Mouse (Mus musculus): ENCODE measurements at regions not wholly inside any gene's neighbourhood (a gene's known extent, or its start where the extent isn't known, plus 50 kb on each side); places are given as distances from the start of the nearest gene placed in this dataset.

DNA sequence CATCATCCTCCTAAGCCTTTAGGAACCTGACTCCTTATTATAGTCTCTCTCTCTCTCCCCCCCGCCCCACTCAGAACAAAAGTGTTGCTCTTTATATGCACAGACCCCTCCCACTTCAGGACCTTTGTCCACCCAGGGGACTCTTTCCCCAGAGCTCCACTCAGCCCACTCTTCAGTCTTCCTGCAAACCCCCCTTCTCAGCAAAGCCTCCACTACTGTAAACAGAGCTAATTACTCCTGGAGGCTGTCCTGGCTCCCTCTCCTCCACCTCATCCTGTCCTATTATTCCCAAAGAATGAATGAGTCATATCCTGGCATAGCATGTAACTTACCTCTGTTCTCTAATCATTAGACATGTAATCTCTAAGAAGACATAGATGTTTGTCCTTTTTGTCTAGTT is 82.8 kb upstream of the Galnt15 start:
- DNase-seq, result no peak

DNA sequence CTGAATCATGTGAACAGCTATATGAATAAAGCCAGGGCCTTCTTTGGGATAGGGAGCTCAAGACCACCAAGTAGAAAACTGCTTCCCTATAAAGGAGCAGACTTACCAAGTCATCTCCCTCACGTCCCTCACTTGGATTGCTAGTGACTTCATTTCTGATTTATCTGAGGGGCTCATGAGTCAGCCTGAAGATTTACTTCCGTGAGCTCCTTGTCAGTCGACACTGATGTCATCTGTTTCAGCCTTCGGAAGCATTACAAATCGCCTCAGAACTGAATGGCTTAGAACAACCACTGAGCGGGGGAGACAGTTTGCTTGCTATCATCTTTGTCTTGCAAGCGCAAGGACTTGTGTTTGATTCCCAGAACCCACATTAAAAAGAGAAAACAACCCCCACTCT is 81.5 kb upstream of the Galnt15 start:
- no peak for DNase-seq

DNA sequence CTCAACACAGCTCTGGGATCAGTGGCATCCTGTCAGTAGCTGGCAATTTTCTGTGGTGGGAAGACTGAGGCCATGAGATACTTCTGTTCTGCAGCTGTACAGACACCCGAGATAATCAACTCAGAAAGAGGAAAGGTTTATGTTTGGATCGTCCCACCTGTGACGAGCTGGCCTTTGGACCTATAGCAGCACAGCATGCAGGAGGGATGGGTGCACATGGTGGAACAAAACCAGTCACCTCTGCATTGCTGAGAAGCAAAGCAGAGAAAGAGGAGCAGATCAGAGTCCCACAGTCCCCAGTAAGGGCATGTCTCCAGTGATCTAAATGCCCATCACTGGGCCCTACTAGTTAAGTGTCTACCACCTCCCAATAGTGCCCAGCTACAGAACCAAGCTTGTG is 76.9 kb upstream of the Galnt15 start:
- no peak for DNase-seq

DNA sequence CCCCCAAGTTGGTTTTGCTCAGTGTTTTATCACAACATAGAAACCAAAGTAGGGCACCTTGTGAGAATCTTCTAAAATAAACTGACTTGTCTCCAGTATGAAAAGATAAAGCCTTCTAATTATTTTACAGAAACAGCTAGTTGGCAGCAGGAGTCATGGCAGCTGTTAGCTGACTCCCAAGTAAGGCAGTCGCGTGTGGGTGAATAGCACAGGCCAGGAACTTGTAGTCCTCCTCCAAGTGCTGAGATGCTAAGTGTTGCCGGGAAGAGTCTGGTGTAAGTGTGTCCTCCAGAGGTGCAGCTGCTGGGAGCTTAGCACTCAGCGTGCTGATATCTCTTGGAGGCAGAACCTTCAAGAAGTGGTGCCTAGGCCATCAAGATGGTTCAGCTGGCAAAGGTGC is 75.0 kb upstream of the Galnt15 start:
- no peak for DNase-seq

DNA sequence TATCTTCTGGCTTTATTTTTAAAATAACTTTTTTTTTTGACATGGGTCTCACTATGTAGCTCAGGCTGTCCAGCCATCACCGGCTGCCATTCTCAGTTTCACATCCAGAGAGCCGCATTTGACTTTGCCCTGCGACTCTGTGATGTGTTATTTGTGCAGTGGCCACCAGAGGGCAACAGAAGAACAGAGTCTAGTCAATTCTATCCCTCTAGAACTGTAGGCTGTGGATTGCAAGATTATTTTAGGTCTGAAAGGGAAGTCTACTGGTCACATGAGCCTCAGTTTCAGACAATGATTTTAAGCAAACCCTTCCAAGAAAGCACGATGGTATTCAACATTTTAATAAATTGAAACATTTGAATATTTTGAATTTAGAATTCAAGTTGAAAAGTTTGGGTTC is 73.8 kb upstream of the Galnt15 start:
- DNase-seq, result peak; percentile 87

DNA sequence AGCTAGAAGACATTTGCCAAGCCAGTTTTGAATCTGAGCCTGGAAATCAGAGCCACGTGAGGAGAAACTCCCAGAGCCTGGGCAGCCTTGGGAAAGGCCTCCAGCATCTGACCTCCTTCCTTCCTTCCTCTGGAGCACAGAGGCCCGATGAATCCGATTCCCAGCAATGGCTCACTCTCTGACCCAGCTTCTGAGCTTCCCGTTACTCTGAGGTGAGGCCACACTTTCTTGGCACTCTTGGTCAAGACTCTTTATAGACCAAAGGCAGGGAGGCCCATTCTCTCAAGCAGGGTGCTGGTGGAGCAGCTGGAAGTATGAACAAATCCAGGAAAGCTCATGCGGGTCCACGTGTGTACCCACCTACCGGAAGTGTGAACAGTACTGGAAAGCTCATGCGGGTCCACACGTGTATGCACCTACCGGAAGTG is 71.6 kb upstream of the Galnt15 start:
- DNase-seq, result peak; percentile 22

DNA sequence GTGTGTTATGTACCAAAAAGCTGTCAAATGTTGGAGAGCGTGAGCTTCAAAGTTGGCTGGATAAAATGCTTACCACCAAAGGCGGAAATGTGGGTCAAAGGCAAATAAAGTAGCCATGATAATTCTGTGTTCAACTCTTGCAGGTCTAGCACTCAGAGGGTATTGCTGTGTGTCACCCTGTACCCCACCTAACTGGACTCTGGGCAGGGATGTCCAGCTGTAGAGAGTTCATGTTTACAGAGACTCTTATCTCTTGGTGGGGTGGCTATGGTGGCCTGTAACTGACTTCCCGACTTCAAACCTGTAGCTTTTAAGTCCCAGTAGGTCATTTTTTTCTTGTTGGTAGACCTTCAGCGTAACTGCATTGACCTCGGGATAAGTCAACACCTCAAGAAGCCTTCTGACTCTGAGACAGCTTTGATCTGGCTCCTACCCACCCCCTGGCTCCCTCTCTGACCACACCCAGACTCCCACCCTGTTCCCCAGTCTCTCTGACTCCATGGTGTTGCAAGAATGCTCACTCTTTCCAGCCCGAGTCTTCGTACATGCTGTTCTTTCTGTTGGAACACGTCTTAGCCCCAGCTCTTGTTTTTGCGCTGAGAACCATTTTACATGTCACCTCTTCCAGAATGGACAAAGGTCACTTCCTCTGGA is 68.5 kb upstream of the Galnt15 start:
- DNase-seq, result no peak

DNA sequence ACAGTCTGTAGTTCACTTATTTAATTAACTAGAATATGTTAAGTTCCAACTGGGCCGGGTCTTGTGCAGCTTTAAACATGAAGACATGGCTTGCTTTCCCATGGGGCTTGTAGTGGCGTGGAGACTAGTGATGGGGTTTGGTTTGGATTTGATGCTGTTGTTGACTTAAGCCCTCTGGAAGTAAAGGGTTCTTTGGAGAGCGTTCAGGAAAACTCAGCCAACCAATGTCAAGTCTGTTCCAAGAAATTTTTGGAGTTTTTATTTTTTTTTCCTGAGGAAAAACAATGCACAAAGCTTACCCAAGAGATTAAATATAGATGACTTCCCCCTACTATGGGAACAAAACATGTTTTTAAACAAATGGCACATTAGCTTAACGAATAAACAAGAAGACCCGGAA is 67.3 kb upstream of the Galnt15 start:
- DNase-seq, result peak; percentile 18

DNA sequence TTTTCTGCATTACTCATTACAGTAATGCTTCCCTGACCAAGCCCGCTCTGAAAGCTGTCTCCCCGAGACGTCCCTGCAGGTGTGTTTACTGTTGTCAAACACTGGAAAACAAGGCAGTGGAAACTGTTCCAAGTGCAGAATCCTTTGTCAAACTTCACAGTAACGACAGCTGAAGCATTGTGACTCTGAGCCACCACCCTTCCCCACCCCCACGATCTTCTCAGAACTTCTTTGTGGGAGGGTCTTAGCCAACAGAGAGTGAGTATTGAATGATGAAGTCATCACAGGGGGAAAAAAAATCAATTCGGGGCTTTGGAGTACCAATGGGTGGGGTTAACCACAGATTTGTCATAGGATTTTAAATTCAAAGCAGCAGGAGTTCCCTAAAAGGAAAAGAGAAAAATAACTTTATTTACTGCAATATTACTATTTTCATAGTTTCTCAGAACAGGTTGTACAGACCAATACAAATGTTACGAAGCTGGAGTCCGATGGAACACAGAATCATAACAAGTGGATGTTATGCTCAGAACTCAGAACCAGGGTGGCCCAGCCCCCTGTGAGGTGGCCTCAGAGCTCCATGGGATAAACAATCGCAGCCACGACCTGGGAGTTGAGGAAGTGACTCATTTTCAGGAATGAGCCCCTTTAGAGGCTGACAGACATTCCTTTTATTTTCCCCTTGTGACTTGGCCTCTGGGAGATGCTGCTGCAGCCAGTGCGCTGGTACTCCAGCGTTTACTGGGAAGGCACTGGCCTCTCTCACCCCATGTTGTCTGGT is 65.5 kb upstream of the Galnt15 start:
- peak; percentile 14 for DNase-seq

DNA sequence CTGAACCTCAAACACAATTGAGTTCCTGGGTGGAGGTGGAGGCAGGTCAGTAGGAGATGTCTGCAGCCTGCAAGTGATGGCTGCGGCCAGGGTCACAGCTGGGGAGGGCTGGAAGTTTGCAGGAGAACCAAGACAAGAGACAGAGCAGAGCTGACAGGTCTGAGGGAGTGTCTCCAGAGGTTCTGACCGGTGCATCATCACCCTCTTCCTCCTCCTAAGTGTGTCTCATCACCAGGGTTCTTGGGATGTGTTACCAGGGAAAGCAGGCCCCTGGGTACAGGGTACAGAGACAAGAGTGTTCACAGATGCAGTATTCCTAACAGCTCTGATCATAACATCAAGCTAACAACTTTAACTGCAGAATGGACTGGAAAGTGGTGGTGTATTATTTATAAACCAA is 64.7 kb upstream of the Galnt15 start:
- DNase-seq, result no peak

DNA sequence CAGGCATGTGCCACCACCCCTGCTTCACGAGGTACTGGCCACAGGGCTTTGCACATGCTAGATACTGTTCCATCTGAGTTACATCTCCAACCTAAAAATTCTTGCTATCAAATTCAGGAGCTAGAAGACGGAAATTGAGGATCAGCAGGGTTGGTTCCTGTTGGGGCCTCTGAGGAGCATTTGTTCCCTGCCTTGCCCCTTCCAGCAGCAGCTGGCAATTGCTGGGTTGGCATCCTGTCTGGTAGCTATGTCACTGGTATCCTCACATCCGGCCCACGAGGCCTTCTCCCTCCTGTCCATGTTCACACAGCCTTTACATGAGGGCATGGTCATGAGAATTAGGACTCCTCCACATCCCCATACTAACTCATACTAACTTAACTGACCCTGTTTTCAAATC is 64.0 kb upstream of the Galnt15 start:
- no peak for DNase-seq

DNA sequence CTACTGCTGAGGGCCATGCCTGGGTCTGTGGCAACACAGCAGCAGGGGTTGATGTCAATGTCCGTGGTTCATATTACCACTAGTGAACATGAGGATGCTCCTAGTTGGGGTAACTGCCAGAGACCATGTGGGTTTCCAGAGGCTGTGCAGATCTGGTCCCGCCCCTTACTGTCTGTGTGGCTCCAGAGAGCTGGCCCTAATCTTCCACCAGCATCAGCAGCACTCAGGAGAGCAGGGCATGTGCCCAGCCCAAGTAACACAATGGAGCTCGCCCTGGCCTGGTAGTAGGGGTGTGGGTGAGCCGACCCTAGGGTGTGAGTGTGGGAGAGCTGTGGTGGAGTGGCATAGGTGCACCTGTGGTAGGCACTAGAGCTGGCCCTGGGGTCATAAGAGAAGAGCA is 59.3 kb upstream of the Galnt15 start:
- DNase-seq, result no peak

DNA sequence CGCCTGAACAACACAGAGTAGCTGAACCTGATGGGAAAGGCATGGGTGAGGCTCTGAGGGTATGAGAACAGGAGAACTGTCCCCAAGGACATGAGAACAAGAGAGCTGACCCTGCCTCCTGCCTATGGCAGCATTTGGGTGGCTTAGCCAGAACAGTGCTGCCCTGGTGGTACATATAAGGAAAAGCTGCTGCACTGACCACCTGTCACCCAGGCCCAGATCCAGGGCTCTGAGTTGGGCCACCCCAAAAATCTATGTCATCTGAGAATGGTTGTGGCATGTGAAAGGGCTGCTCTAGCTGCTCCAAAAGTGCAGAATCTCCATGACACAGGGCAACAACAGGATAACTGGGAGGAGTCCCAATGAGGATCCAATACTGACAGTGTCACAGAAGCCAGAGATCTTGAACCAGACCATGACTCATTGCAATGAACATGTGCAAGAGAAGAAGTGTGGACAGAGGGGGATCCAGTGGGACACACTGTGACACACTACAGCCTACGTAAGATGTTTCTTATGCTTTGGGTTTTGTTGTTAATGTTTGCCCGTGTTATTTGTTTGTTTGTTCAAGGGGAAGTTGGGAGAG is 58.5 kb upstream of the Galnt15 start:
- no peak for DNase-seq

DNA sequence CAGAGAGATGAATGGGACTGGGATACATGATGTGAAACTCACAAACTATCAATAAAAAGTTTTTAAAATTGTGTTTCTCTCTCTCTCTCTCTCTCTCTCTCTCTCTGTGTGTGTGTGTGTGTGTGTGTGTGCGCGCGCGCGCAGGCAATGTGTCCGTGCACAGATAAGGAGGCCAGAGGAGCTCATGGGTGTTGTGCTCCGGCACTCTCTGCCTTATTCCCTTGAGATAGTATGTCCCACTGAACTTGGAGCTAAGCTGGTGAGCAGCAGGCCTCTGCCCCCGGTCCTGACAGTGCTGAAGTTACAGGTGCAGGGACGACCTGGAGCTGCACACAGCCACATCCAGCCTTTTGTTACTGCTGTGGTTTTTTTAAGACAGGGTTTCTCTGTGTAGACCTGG is 57.9 kb upstream of the Galnt15 start:
- DNase-seq, result no peak

DNA sequence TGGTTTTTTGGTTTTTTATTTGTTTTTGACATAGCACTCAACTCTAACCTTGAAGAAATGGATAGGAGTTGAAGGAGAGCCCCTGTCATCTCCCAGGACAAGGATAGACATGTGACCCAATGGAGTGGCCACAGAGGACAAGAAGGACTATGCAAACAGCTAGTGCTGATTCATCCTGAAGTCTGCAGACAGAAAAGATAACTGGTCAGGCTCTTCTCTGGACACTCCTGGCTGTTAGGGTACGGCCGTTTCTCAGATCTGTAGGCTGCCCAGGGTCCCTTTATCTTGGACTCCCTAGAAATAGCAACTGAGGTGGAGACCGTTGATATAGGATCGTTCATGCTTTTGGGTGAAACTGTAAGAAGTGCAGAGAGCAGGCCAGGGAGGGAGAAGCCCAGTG is 55.1 kb upstream of the Galnt15 start:
- DNase-seq, result no peak

DNA sequence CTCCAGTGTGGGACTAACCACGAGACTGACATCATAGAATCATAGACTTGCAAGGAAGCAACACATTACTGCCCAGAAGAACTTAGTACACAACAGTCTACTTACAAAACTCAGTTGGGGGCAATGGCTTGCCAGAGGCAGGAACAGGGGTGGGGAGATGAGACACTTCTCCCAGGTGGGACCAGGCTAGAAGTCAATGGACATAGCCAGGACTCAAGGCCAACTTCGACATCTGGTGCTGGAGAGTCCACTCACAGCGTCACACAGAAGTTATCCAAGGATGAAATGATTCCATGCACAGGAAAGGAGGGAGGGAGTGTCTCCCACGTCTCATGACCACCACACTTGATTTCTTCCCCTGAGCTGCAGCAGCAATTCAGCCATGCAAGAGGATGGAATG is 50.6 kb upstream of the Galnt15 start:
- no peak for DNase-seq

DNA sequence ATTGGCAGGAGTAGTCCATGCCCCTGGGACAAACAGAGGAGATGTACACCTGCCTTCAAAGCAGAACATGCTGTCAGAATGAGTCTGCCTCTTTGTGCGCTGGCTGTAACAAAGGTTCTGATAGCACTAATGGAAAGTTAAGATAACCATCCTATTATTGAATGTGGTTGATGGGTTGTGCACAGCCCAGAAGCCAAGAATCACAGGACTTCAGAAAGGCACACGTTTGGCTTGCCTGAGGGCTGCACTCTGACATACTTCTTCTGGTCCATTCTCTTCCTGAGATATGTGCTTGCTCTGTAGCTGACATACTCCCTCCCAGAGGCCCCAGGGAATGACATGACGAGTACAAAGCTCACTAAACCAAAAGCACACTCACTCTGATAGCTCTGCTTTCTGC is 50.1 kb upstream of the Galnt15 start:
- no peak for DNase-seq

All from kidney, adult 18-20 months (tissue).